Mouse (Mus musculus) urinary bladder, postnatal 36 days (tissue): ENCODE results near the gene Gm11172.
"Not testable (repeated sequence)": the region's sequence is repeated elsewhere in the genome, so short reads cannot be mapped to it uniquely, and the experiment has no call there.

ENCODE experiments used
- DNase-seq, 2 experiments: peaks; one replicate each; pipeline ENCODE4 v3.0.0; 2022; ENCODE audit warnings: low spot score in 2 of 2, mixed read lengths in 1 of 2

Gm11172 gene

DNA sequence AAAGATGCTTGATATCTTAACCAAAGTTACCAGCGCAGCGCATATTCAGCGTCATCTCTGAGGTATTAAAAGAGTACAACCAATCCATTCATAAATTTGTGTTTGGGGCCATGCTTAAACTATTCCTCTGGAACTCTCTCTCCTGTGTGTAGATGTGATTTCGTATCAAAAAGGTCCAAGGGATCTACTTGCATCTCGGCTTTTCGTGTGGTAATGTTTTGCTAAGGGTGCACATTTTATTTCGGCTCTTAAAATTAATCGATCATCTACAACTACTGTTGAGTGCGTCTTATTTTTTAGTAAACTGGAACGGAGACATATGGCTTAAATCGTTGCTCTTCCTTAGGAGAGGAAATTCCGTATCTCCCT, 21.8 kb downstream of the Gm11172 start:
- no peak for DNase-seq

GRCm38 (mm10) chr16:10834911-10835587, 22.3 kb downstream of the Gm11172 start, which contains the start of gene Rmi2:
Gene Rmi2, plus strand, starts transcription at chr16:10835059.
- DNase-seq, result peak; percentile 76 to 83

DNA sequence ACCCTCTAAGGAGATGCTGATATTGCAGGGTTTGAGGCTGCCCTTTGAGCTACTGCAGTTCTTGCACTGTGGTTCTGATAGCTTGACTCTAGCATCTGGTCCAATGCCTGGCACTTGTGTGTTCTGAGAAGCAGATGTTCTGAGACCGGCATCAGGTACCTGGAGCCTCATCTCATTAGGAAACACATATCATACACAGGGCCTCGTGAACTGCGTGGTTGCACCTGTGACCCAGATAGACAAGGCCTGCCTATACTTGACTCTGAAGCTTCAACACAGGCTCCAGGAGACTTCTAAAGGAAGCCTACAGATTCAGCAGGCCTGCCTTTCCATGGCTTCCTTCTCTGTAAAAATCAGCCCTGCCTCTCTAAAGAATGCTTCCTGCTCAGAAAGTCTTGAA, 23.7 kb downstream of the Gm11172 start:
- DNase-seq, result peak in 1 of 2 experiments; percentile 20

DNA sequence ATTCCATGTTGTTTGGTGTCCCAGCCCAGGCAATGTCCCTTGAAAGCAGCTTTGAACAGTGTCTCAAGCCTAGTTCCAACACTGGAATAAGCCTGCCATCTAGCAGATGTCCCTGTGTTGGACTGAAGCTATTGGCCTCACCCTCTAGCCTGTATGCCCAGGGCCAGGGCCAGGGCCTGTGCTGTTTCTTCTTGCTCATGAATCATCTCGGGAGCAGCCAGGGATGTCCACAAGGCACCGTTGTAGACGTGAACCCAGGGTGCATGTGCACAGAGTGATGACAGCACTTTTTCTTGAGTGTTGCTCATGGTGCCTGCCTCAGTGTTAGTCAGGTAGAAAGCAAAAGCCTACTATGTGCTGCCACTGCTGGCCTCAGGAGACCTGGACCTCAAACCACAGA, 24.5 kb downstream of the Gm11172 start:
- no peak for DNase-seq

GRCm38 (mm10) chr16:10837903-10838302, 25.2 kb downstream of the Gm11172 start:
- no peak for DNase-seq

GRCm38 (mm10) chr16:10838487-10839245, 26.0 kb downstream of the Gm11172 start:
- no peak for DNase-seq

DNA sequence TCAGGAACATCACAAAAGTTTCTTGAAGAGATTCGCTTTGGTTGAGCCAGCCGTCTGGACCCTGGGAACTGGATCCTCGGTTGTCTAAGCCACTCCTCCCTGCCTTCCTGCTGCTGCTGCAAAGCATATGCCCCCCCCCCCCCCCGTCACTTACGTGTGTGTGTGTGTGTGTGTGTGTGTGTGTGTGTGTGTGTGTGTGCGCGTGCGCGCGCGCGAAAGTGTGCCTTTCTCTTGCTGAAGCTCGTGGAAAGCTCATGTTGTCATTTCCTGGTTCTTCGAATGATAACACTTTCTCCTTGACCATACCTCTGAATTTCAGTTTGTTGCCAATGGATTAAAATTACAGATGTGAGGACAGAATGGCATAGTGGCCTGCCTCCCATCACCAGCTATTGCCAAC, 27.3 kb downstream of the Gm11172 start:
- DNase-seq, result no peak

DNA sequence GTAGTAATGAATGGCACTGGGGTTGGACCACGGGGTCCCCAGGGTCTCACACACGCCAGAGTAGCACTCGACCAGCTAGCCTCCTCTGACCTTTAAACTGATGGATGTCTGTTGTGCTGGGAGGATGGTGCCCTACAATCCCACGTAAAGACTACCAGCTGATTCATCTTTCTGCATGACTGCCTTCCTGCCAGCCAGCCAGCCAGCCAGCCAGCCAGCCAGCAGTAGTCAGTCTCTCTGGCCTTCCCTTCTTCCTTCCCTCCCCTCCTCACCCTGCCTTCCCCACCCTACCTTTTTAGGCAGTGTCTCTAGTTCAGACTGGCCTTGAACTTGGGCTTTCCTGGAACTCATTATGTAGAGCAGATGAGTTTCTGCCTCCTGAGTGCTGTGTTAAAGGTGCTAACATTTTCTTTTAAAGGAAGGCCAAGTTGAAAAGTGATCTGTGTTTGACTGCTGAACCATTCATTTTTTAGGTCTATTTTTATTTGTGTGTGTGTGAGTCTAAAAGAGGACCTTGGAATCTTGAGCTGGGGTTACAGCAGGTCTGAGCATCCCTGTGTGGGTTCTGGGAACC, 29.7 kb downstream of the Gm11172 start:
- no peak for DNase-seq

DNA sequence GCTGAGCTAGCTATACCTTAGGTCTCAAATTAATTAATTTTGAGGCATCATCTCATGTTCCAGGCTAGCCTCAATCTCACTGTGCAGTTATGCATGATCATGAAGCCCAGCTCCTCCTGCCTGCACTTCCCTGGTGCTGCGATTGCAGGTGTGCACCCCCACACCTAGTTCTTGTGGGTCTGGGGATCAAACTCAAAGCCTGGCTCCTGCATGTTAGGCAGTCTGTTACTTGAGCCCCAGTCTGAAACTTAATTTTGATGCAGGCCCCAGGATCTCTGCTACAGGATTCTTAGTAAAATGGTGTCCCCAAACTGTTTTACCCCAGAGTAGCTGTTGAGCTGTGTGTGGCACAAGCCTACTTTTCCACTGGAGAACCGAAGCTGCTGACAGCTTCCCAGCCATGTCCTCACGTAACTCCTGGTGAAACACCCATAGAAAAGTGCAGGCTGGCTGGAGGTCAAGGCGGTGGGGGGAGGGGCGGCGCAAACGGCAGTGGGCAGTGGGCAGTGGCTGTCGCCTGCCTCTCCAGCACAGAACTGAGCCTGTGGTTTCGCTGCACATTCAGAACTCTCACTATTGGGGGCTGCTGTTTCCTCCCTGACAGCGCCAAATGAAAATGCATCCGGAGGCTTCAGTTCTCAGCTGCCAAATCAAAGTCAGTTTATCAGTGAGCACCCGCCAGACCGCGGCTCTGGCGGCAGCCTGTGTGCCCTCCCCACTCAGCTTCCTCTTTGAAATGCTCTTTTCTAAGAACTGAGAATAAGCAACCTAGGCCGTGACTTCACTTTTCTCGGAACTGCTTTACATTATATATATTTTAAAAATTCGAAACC, 31.0 kb downstream of the Gm11172 start:
- DNase-seq, result no peak

GRCm38 (mm10) chr16:10844319-10844670, 31.6 kb downstream of the Gm11172 start:
- no peak for DNase-seq

DNA sequence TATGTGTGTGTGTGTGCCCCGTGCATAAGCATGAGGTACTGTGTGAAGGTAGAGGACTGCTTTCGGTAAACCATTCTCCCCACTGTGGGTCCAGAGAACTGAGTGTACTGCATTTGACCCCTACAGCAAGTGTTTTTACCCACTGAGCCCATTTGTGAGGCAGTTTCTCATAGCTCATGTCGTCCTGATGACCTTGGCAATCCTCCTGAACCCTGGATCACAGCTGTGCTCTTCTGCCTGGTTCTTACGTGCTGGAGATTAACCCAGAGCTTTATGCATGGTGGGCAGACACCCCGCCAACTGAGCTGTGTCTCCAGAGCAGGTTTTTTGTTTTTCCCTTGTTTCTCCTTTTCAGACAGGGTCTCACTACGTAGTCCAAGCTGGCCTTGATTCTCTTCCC, 33.2 kb downstream of the Gm11172 start:
- DNase-seq, result no peak

- peak in 1 of 2 experiments; percentile 60 for DNase-seq
Observed at GRCm38 (mm10) chr16:10846503-10846902, 33.8 kb downstream of the Gm11172 start.

- DNase-seq, result peak; percentile 61 to 82
Observed at GRCm38 (mm10) chr16:10849965-10850861, 37.5 kb downstream of the Gm11172 start.

- DNase-seq, result no peak
Observed at GRCm38 (mm10) chr16:10850905-10851304, 38.2 kb downstream of the Gm11172 start.

DNA sequence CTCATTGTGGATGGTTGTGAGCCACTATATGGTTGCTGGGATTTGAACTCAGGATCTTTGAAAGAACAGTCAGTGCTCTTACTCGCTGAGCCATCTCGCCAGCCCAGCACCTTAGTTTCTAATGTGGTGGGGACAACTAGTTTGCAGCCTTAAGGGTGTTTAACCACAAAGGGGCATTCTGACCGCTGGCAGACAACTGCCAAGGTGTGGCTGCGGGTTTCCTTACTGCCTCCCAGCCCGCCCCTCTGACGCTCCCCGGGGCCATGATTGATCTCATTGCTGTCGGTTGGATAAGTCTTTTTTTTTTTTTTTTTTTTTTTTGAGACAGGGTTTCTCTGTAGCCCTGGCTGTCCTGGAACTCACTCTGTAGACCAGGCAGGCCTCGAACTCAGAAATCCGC, 39.5 kb downstream of the Gm11172 start:
- not testable (repeated sequence) for DNase-seq

DNA sequence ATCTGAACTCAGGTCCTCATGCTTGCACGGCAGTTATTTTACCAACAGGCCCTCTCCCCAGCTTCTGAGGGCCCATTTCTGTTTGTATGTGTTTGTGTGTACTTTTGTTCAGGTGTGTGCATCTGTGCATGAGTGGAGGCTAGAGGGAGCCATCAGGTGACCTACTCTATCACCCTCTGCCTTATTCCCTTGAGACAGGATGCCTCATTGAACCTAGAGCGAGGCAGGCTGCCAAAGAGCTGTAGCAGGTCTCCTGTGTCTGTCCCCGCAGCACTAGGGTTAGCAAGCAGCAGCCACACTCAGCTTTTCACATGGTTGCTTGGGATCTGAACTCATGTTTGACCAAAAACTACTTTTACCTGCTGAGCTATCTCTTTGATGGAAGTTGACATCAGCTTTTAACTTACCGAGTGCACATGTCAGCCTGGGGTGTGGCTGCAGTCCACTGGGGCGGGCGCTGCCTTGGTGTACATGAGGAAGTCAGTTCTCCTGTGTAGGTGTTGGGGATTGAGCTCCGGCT, 47.1 kb downstream of the Gm11172 start:
- DNase-seq, result no peak

DNA sequence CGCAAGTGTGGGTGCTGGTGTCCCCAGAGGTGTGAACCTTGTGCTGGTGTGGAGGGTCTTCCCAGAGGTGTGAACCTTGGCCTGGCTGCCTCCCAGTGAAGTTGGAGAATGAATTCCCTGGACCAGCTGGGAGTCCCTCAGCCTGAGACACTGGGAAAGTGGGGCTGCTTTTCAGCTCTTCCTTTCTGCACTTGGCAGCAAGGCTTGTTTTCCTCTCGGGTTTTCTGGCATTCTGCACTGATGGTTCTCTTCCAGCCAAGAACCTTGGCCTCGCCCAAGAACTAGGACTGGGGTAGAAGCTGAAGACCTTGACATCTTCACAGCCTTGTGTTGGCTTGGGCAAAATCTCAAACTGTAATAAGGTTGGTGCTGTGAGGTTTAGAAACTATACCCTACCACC, 48.7 kb downstream of the Gm11172 start:
- peak in 1 of 2 experiments; percentile 61 for DNase-seq
